Mouse (Mus musculus) heart, embryonic 16.5 days (tissue): ENCODE measurements around the gene Hip1. TPM values are rescaled to one million over a fixed set of nuclear protein-coding genes. Genes with fewer than 3 reads are reported as not detected.
A peak's percentile ranks its signal among the peaks of the same experiment; 100 is the strongest.

Experiments used
- ATAC-seq: fragments of 200-750 bp; cut with Nextera tagmentation; replicated peaks from 2 replicates; pipeline ENCODE4 v1.8.0; 2017; ENCODE audit warnings: moderate number of reproducible peaks; ENCODE audit not compliant: insufficient read depth, low FRiP score; ENCODE audit errors: extremely low read depth
- H3K27ac ChIP-seq: fragments of 300-500 bp; sonication (generic); 2 replicates; pipeline ENCODE4 v1.5.1; 2014; ENCODE audit warnings: mild to moderate bottlenecking, low read length, control low read depth, moderate library complexity
- H3K27me3 ChIP-seq: fragments of 300-500 bp; sonication (generic); 2 replicates; pipeline ENCODE4 v1.6.1; 2014; ENCODE audit warnings: low read length, mixed read lengths; ENCODE audit not compliant: control insufficient read depth, insufficient read depth
- H3K36me3 ChIP-seq: fragments of 300-500 bp; sonication (generic); 2 replicates; pipeline ENCODE4 v1.6.1; 2014; ENCODE audit not compliant: control insufficient read depth, insufficient read depth
- H3K4me1 ChIP-seq: fragments of 300-500 bp; sonication (generic); 2 replicates; pipeline ENCODE4 v1.6.1; 2014; ENCODE audit warnings: low read length, mixed read lengths; ENCODE audit not compliant: control insufficient read depth, insufficient read depth
- H3K4me2 ChIP-seq: fragments of 300-500 bp; sonication (generic); 2 replicates; pipeline ENCODE4 v1.6.1; 2014; ENCODE audit warnings: low read depth, mild to moderate bottlenecking, control low read depth, low read length
- H3K4me3 ChIP-seq: fragments of 300-500 bp; sonication (generic); 2 replicates; pipeline ENCODE4 v1.5.1; 2014; ENCODE audit warnings: mild to moderate bottlenecking, control low read depth, low read length
- H3K9ac ChIP-seq: fragments of 300-500 bp; sonication (generic); 2 replicates; pipeline ENCODE4 v1.6.1; 2014; ENCODE audit warnings: low read length, control low read depth
- H3K9me3 ChIP-seq: fragments of 300-500 bp; sonication (generic); replicated peaks from 2 replicates; pipeline ENCODE4 v1.6.1; 2016; ENCODE audit warnings: low read length; ENCODE audit not compliant: control insufficient read depth
- WGBS: fragments of 180-500 bp; shearing (Covaris S2); extraction: QIAGEN DNeasy Blood & Tissue Kit; methylation state at CpG from one replicate; pipeline ENCODE4 v1.1.7; 2014; 5-methylcytosine and 5-hydroxymethylcytosine counted together
- polyA plus RNA-seq: library from polyadenylated mRNA; unstranded; fragments of >200 nt; fragmentation: Nextera tagmentation; extraction: Ambion mirVana; gene quantifications from 2 replicates; pipeline ENCODE4 v1.2.1, GENCODE M21; 2015

Hip1 gene
- polyA plus RNA-seq, 1 experiment from 2014 or later = 20.3 TPM

GRCm38 (mm10) chr5:135537794-135538214, 7.1 kb downstream of the Hip1 start:
- no peak for ATAC-seq
- Histone ChIP-seq H3K27me3 (no peaks in the 10 kb centered on the region), H3K36me3 (no peaks in the 10 kb centered on the region), H3K4me2 (0 out of 2 replicates have a peak overlapping the region, but pooled peaks have one; percentile 0), H3K27ac (no peak overlapping the region), H3K4me3 (no peak overlapping the region), H3K9ac (no peak overlapping the region), H3K4me1 (peaks cover 3% of the 10 kb centered on the region; the same call in 1 of the 2 replicates), H3K9me3 (no peaks in the 10 kb centered on the region)
- WGBS = 68% methylated on average over 10 of the region's 10 CpGs

DNA sequence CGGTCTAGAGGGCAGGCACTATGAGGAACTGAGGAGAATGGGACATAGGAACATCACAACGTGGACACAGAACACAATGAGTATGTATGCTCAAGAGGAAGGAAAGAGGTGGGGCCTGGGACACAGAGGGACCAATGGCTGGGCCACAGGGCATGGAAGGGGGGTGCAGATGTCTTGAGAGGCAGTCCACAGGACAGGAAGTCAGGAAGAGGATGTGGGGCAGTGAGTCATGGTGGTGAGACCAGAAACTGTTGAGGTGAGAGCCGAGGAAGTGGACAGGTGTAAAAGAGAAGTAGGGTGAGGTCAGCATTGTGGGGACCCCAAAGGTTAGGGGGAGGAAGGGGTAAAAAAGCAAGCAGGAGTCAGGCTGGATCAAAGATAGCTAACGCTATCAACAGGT, 7.6 kb downstream of the Hip1 start:
- Histone ChIP-seq H3K4me3 (no peak overlapping the region), H3K27me3 (no peaks in the 10 kb centered on the region), H3K36me3 (no peaks in the 10 kb centered on the region), H3K27ac (no peak overlapping the region), H3K4me1 (peaks cover 5% of the 10 kb centered on the region; the same call in 1 of the 2 replicates), H3K4me2 (0 out of 2 replicates have a peak overlapping the region, but pooled peaks have one; percentile 0), H3K9ac (no peak overlapping the region), H3K9me3 (no peaks in the 10 kb centered on the region)
- ATAC-seq = 0 out of 2 replicates have a peak, but pooled peaks have one; percentile 33
- WGBS = 56% methylated on average over 4 of the region's 4 CpGs

DNA sequence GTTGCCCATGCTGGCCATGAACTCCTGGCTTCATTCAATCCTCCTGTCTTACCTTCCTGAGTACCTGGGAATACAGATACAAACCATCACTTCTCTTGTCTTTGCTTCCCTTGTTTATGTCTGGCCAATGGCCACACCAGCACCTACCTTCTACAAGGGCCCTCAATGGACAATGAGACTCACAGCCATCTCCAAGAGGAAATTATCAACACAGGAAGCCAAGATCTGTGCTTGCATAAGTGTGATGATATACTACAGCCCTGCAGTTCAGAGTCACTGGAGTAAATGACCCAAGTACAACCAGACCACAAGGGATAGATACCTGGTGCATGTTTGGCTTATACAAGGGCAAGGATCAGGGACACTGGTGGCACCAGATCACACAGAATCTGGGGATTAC, 9.1 kb downstream of the Hip1 start:
- ATAC-seq = no peak
- Histone ChIP-seq H3K4me1 (peaks cover 12% of the 10 kb centered on the region), H3K27me3 (no peaks in the 10 kb centered on the region), H3K4me3 (no peak overlapping the region), H3K27ac (no peak overlapping the region), H3K36me3 (no peaks in the 10 kb centered on the region), H3K4me2 (no peak overlapping the region), H3K9me3 (no peaks in the 10 kb centered on the region), H3K9ac (no peak overlapping the region)

DNA sequence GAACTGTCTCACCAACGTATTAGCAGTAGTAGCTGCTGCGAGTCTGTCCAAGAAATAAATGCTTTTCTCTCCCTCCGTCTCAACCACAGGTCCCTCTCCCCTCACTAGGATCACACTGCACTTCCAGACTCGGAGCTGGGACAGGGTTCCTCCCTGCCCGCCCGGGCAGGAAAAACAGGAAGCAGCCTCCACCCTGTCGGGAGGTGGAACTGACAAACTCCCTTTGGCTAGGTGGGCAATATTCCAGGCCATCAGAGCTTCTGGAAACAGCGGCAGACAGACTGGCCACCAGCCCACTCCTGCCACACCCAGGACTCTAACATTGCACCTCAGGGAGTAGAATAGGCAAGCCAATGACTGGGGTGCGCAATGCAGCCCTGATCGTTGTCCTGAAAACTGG, 11.5 kb downstream of the Hip1 start:
- H3K9ac ChIP-seq = no peak overlapping the region
- H3K36me3 ChIP-seq = no peaks in the 10 kb centered on the region
- peak; percentile 64 for ATAC-seq
- peak overlapping the region; percentile 64 for H3K27ac ChIP-seq
- H3K27me3 ChIP-seq = no peaks in the 10 kb centered on the region
- no peaks in the 10 kb centered on the region for H3K9me3 ChIP-seq
- 0 out of 2 replicates have a peak overlapping the region, but pooled peaks have one; percentile 12 for H3K4me2 ChIP-seq
- peaks cover 17% of the 10 kb centered on the region for H3K4me1 ChIP-seq
- WGBS = 42% methylated on average over 10 of the region's 10 CpGs
- H3K4me3 ChIP-seq = no peak overlapping the region

GRCm38 (mm10) chr5:135531306-135531845, 13.5 kb downstream of the Hip1 start:
- H3K36me3 ChIP-seq = no peaks in the 10 kb centered on the region
- no peak overlapping the region for H3K4me2 ChIP-seq
- 72% methylated on average over 11 of the region's 11 CpGs for WGBS
- H3K9ac ChIP-seq = no peak overlapping the region; the same call in 1 of the 2 replicates
- no peak overlapping the region; the same call in 1 of the 2 replicates for H3K27ac ChIP-seq
- ATAC-seq = no peak
- peaks cover 21% of the 10 kb centered on the region for H3K4me1 ChIP-seq
- H3K27me3 ChIP-seq = no peaks in the 10 kb centered on the region
- no peaks in the 10 kb centered on the region for H3K9me3 ChIP-seq
- no peak overlapping the region for H3K4me3 ChIP-seq

DNA sequence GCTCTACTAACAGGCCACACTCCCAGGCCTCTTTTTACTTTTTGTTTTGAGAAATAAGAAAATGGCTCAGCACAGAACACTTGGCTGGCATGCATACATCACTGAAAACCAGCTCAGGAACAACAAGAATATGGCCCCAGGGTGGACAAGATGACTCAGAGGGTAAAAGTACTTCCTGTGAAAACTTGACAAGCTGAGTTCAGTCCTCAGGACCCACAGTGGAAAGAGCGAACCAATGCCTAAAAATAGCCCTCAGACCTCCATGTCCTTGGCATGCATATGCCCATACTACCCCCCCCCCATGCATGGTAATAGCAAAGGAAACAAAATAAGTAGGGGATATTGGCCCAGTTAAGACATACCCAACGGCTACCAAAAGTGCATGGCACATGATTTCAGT, 15.0 kb downstream of the Hip1 start:
- no peak overlapping the region for H3K9ac ChIP-seq
- H3K27me3 ChIP-seq = no peaks in the 10 kb centered on the region
- WGBS = 59% methylated on average over 2 of the region's 2 CpGs
- ATAC-seq = no peak
- H3K36me3 ChIP-seq = no peaks in the 10 kb centered on the region
- H3K9me3 ChIP-seq = no peaks in the 10 kb centered on the region
- H3K4me2 ChIP-seq = no peak overlapping the region
- no peak overlapping the region for H3K4me3 ChIP-seq
- H3K4me1 ChIP-seq = peaks cover 32% of the 10 kb centered on the region
- no peak overlapping the region for H3K27ac ChIP-seq

GRCm38 (mm10) chr5:135529310-135529709, 15.6 kb downstream of the Hip1 start:
- no peaks in the 10 kb centered on the region for H3K27me3 ChIP-seq

GRCm38 (mm10) chr5:135527986-135528385, 16.9 kb downstream of the Hip1 start:
- Histone ChIP-seq H3K4me2 (no peak overlapping the region), H3K4me1 (peaks cover 42% of the 10 kb centered on the region), H3K27me3 (no peaks in the 10 kb centered on the region), H3K9ac (no peak overlapping the region), H3K9me3 (0 out of 2 replicates have a peak, but pooled peaks cover 3% of the 10 kb centered on the region), H3K27ac (peak overlapping the region; percentile 48; the same call in 1 of the 2 replicates), H3K36me3 (no peaks in the 10 kb centered on the region), H3K4me3 (no peak overlapping the region)
- 57% methylated on average over 7 of the region's 7 CpGs for WGBS
- no peak for ATAC-seq

More at GRCm38 (mm10) chr5:135529310-135529709, 15.6 kb downstream of the Hip1 start:
- H3K36me3 ChIP-seq = no peaks in the 10 kb centered on the region
- ATAC-seq = no peak
- no peaks in the 10 kb centered on the region for H3K9me3 ChIP-seq
- H3K9ac ChIP-seq = no peak overlapping the region
- no peak overlapping the region for H3K27ac ChIP-seq
- 84% methylated on average over 3 of the region's 3 CpGs for WGBS
- H3K4me3 ChIP-seq = no peak overlapping the region
- H3K4me2 ChIP-seq = no peak overlapping the region
- peaks cover 39% of the 10 kb centered on the region for H3K4me1 ChIP-seq

GRCm38 (mm10) chr5:135524660-135525560, 20.0 kb downstream of the Hip1 start:
- H3K36me3 ChIP-seq = no peaks in the 10 kb centered on the region
- ATAC-seq = peak; percentile 57; the same call in 1 of the 2 replicates
- H3K27me3 ChIP-seq = no peaks in the 10 kb centered on the region
- H3K27ac ChIP-seq = peak overlapping the region; percentile 92
- H3K4me3 ChIP-seq = no peak overlapping the region
- WGBS = 20% methylated on average over 11 of the region's 11 CpGs
- H3K4me2 ChIP-seq = peak overlapping the region; percentile 44
- peaks cover 40% of the 10 kb centered on the region for H3K4me1 ChIP-seq
- 0 out of 2 replicates have a peak, but pooled peaks cover 3% of the 10 kb centered on the region for H3K9me3 ChIP-seq
- H3K9ac ChIP-seq = peak overlapping the region; percentile 18
